Mouse (Mus musculus) C2C12 (cell line): Measurements from ENCODE around the gene Cntnap2.

ENCODE experiments used
- CEBPB ChIP-seq: IDR thresholded peaks from one replicate; pipeline ENCODE4 v1.6.1; 2011; ENCODE audit warnings: low read depth, mild to moderate bottlenecking, control low read depth, moderate library complexity
- CTCF ChIP-seq: IDR thresholded peaks from one replicate; pipeline ENCODE4 v1.5.1; 2011; ENCODE audit not compliant: control insufficient read depth, insufficient read depth, insufficient read length
- FOSL1 ChIP-seq: IDR thresholded peaks from one replicate; pipeline ENCODE4 v1.8.0; 2011; ENCODE audit warnings: mild to moderate bottlenecking, low read length; ENCODE audit not compliant: poor library complexity, insufficient read depth, severe bottlenecking
- MAX ChIP-seq: IDR thresholded peaks from one replicate; pipeline ENCODE4 v1.6.1; 2011; ENCODE audit warnings: mild to moderate bottlenecking, control low read depth
- MYOD1 ChIP-seq: IDR thresholded peaks from one replicate; pipeline ENCODE4 v1.6.1; 2011; ENCODE audit warnings: low read depth; ENCODE audit not compliant: control insufficient read depth, insufficient read length
- MYOG ChIP-seq: IDR thresholded peaks from one replicate; pipeline ENCODE4 v1.6.1; 2011; ENCODE audit not compliant: control insufficient read depth, insufficient read length; ENCODE audit errors: extremely low read depth
- USF1 ChIP-seq: IDR thresholded peaks from one replicate; pipeline ENCODE4 v1.6.1; 2011; ENCODE audit warnings: low read depth, mild to moderate bottlenecking, control low read depth, moderate library complexity

DNA sequence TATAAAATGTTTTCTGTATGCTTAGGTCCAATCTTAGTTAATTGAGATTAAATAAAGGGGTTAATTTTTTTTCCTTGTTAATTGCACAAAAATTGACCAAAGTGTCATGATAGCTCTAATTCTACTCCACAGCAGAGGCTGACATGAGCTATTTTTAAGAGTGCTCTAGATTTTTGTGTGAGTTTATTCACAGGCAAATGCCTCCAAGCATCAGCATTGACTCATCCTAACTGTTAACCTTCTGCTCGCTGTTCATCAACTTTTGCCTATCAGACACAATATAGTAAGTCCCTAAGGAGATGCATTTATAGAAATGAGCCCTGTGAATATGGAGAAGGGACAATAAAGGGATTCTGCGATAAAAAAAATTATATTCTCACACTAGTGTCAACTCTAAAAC lies 1138.1 kb downstream of the Cntnap2 start:
- TF ChIP-seq CEBPB (no peak), MAX (no peak), CTCF (no peak), USF1 (no peak), MYOD1 (no peak), MYOG (no peak), FOSL1 (no peak)
